Mouse (Mus musculus) ES-Bruce4 (cell line): ENCODE data around the gene 1700113H08Rik. TPM values are rescaled to one million over a fixed set of nuclear protein-coding genes. Genes with fewer than 3 reads are reported as not detected.

ENCODE experiments used
- H3K27ac ChIP-seq: 2 replicates; pipeline ENCODE4 v1.5.1; 2012; ENCODE audit warnings: low read length, inconsistent platforms; ENCODE audit not compliant: insufficient read depth
- H3K27me3 ChIP-seq: 2 replicates; pipeline ENCODE4 v1.6.1; 2012; ENCODE audit warnings: mild to moderate bottlenecking, low read length, inconsistent platforms; ENCODE audit not compliant: control insufficient read depth, poor library complexity, insufficient read depth, severe bottlenecking
- H3K36me3 ChIP-seq: 2 replicates; pipeline ENCODE4 v1.6.1; 2012; ENCODE audit warnings: inconsistent platforms, mild to moderate bottlenecking, low read length, moderate library complexity; ENCODE audit not compliant: control insufficient read depth, poor library complexity, insufficient read depth, severe bottlenecking
- H3K4me1 ChIP-seq: one replicate; pipeline ENCODE4 v1.8.1; 2011; ENCODE audit warnings: low read length; ENCODE audit not compliant: control insufficient read depth, insufficient read depth
- H3K4me3 ChIP-seq: 2 replicates; pipeline ENCODE4 v1.5.1; 2011; ENCODE audit warnings: low read depth, mild to moderate bottlenecking, low read length
- H3K9ac ChIP-seq: 2 replicates; pipeline ENCODE4 v1.6.1; 2012; ENCODE audit warnings: low read depth, mild to moderate bottlenecking, inconsistent platforms; ENCODE audit not compliant: poor library complexity, severe bottlenecking
- H3K9me3 ChIP-seq: replicated peaks from 2 replicates; pipeline ENCODE4 v1.6.1; 2012; ENCODE audit warnings: mild to moderate bottlenecking, low read length, inconsistent platforms; ENCODE audit not compliant: control insufficient read depth, poor library complexity, insufficient read depth, severe bottlenecking
- CTCF ChIP-seq: IDR thresholded peaks from one replicate; pipeline ENCODE4 v1.8.1; 2011; ENCODE audit warnings: low read depth, low read length
- EP300 ChIP-seq: IDR thresholded peaks from 2 replicates; pipeline ENCODE4 v1.6.1; 2011; ENCODE audit warnings: low read depth, low read length; ENCODE audit not compliant: insufficient read depth
- POLR2A ChIP-seq: IDR thresholded peaks from one replicate; pipeline ENCODE4 v1.8.1; 2011; ENCODE audit warnings: low read length; ENCODE audit not compliant: insufficient read depth
- polyA plus RNA-seq: library from polyadenylated mRNA; stranded (reverse); fragments of >200 nt; gene quantifications from 2 replicates; pipeline ENCODE4 v1.2.4, GENCODE M21; 2011; ENCODE audit warnings: low read depth; ENCODE audit not compliant: missing spikeins, insufficient read depth, insufficient read length

Gene 1700113H08Rik
- polyA plus RNA-seq, 1 experiment = not detected

- TF ChIP-seq POLR2A = no peak
- no peak for TF ChIP-seq EP300
- no peak for TF ChIP-seq CTCF
- H3K9me3 ChIP-seq = no peaks in the 10 kb centered on the region
- no peaks in the 10 kb centered on the region for H3K27me3 ChIP-seq
- H3K9ac ChIP-seq = no peak overlapping the region
- no peaks in the 10 kb centered on the region for H3K4me1 ChIP-seq
- no peaks in the 10 kb centered on the region for H3K36me3 ChIP-seq
- no peak overlapping the region for H3K27ac ChIP-seq
- H3K4me3 ChIP-seq = no peak overlapping the region
Measured at GRCm38 (mm10) chr10:87198720-87199119, 140.9 kb downstream of the 1700113H08Rik start.

GRCm38 (mm10) chr10:87209466-87209865 lies 151.6 kb downstream of the 1700113H08Rik start:
- TF ChIP-seq POLR2A (no peak), CTCF (no peak), EP300 (no peak)
- no peaks in the 10 kb centered on the region for H3K27me3 ChIP-seq
- no peaks in the 10 kb centered on the region for H3K4me1 ChIP-seq
- no peak overlapping the region for H3K27ac ChIP-seq
- H3K9me3 ChIP-seq = no peaks in the 10 kb centered on the region
- H3K36me3 ChIP-seq = no peaks in the 10 kb centered on the region
- H3K9ac ChIP-seq = no peak overlapping the region
- no peak overlapping the region for H3K4me3 ChIP-seq

GRCm38 (mm10) chr10:87211046-87211445 lies 153.2 kb downstream of the 1700113H08Rik start:
- TF ChIP-seq POLR2A (no peak), CTCF (no peak), EP300 (no peak)
- Histone ChIP-seq H3K27me3 (no peaks in the 10 kb centered on the region), H3K4me1 (no peaks in the 10 kb centered on the region), H3K27ac (no peak overlapping the region), H3K36me3 (no peaks in the 10 kb centered on the region), H3K9me3 (no peaks in the 10 kb centered on the region), H3K9ac (no peak overlapping the region), H3K4me3 (no peak overlapping the region)

GRCm38 (mm10) chr10:87212854-87213253 lies 155.0 kb downstream of the 1700113H08Rik start:
- Histone ChIP-seq H3K4me1 (no peaks in the 10 kb centered on the region), H3K4me3 (no peak overlapping the region), H3K36me3 (no peaks in the 10 kb centered on the region), H3K27ac (no peak overlapping the region), H3K9ac (no peak overlapping the region), H3K27me3 (no peaks in the 10 kb centered on the region), H3K9me3 (no peaks in the 10 kb centered on the region)
- TF ChIP-seq POLR2A (no peak), EP300 (no peak), CTCF (no peak)

GRCm38 (mm10) chr10:87230071-87230910 lies 172.4 kb downstream of the 1700113H08Rik start:
- Histone ChIP-seq H3K4me3 (no peak overlapping the region), H3K27ac (no peak overlapping the region), H3K4me1 (no peaks in the 10 kb centered on the region), H3K9ac (no peak overlapping the region), H3K9me3 (no peaks in the 10 kb centered on the region), H3K27me3 (no peaks in the 10 kb centered on the region), H3K36me3 (no peaks in the 10 kb centered on the region)
- TF ChIP-seq POLR2A (no peak), EP300 (no peak), CTCF (no peak)

- Histone ChIP-seq H3K27ac (no peak overlapping the region), H3K4me3 (no peak overlapping the region), H3K36me3 (no peaks in the 10 kb centered on the region), H3K27me3 (no peaks in the 10 kb centered on the region; the same call in 1 of the 2 replicates), H3K9me3 (no peaks in the 10 kb centered on the region), H3K4me1 (no peaks in the 10 kb centered on the region), H3K9ac (no peak overlapping the region)
- no peak for TF ChIP-seq CTCF
- TF ChIP-seq POLR2A = no peak
- TF ChIP-seq EP300 = no peak
Measured at GRCm38 (mm10) chr10:87239332-87240008, 181.6 kb downstream of the 1700113H08Rik start.
